Mouse (Mus musculus): ENCODE results near the gene Hs3st3b1.

DNA sequence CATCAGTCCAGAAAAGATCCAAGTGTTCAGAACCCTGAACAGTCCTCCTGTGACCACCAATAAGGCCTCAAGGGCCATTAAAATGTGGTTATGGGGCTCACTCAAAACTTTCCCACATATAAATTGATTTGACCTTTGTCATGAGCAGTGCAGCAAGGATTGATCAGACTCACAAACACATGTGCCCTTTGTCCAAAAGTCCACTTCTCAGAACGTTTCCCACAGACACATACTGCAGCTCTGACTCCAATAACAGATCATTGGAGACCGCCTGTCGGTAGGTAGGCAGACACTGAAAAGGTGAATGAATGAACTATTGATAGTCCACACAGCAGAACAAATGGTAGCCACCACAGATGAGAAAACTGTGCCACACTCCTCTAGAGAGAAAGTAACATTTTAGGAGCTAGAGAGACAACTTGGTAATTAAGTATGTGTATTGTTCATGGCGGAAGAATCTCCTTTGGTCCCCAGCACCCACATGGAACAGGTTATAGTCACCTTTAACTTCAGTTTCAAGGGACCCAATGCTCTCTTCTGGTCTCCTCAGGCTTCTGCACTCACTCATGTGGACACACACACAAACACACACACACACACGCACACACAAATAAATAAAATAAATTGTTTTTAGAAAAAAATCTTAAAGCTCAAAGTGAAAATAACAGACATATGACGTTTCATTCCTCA lies 70.9 kb downstream of the Hs3st3b1 start:
- TF ChIP-seq CTCF (IDR thresholded peaks at IDR 0.05; ENCODE audit: low read depth): peak; percentile 19; the same call in 1 of the 2 replicates
- TF ChIP-seq EP300 (IDR thresholded peaks at IDR 0.05; ENCODE audit: low read depth): peak; percentile 45; the same call in 1 of the 2 replicates
